Mouse (Mus musculus): ENCODE measurements around the gene Sspn. TPM values are rescaled to one million over a fixed set of nuclear protein-coding genes. Genes with fewer than 3 reads are reported as not detected.

The Sspn gene
- polyA plus RNA-seq, 1 experiment from 2014 or later, result 1.2 TPM

DNA sequence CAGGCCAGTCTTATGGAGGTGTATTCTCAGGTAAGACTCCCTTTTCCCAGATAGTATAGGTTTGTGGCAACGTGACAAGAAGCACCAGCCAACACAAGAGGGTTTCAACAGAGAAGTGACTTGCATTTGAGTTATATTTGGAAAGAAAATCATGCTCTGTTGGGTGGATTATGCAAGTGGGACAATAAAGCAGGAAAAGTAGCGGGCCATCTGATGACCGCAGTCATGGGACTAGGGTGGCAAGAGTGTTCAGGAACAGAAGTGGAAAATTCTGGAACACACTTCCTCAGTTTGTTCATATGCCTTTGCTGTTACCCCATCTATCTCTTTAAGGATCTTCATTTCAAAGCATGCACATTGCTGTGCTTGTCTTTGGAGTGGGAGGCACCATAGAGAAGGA lies 82.9 kb downstream of the Sspn start:
- WGBS (ENCODE audit: insufficient replicate concordance), result 76% methylated on average over 3 of the region's 3 CpGs
- no peak overlapping the region for H3K4me3 ChIP-seq (ENCODE audit: low read depth, low read length)
- H3K4me2 ChIP-seq (ENCODE audit: low read depth, low read length), result no peak overlapping the region
- no peak overlapping the region for H3K9ac ChIP-seq (ENCODE audit: low read depth, low read length)
- H3K27me3 ChIP-seq (ENCODE audit: control insufficient read depth, insufficient read depth, low read depth, low read length), result no peaks in the 10 kb centered on the region
- no peak for ATAC-seq (ENCODE audit: low read depth)
- H3K9me3 ChIP-seq (replicated peaks; ENCODE audit: control insufficient read depth, low read length), result no peaks in the 10 kb centered on the region
- H3K36me3 ChIP-seq (ENCODE audit: control insufficient read depth, insufficient read depth), result no peaks in the 10 kb centered on the region
- H3K27ac ChIP-seq (ENCODE audit: low read length), result no peak overlapping the region
- H3K4me1 ChIP-seq (ENCODE audit: control insufficient read depth, low read depth, low read length), result no peaks in the 10 kb centered on the region

Other genes starting within 250 kb of the Sspn start
- 1.1 and 1.6 TPM in 2 replicates for gene Rassf8, start 184.9 kb upstream of the Sspn start, polyA plus RNA-seq (2015; fragmentation: Nextera tagmentation; extraction: Ambion mirVana)
- 0.08 and 0.13 TPM in 2 replicates for gene Bhlhe41, start 66.1 kb upstream of the Sspn start, polyA plus RNA-seq (2015; fragmentation: Nextera tagmentation; extraction: Ambion mirVana)

Measured in liver, embryonic 16.5 days (tissue).